Mouse (Mus musculus) limb, embryonic 15.5 days (tissue): ENCODE results near the gene Gm14147. TPM values are rescaled to one million over a fixed set of nuclear protein-coding genes. Genes with fewer than 3 reads are reported as not detected.
"Not testable (repeated sequence)": the region's sequence is repeated elsewhere in the genome, so short reads cannot be mapped to it uniquely, and the experiment has no call there.

Experiments
- ATAC-seq: fragments of 200-750 bp; cut with Nextera tagmentation; 2 replicates; pipeline ENCODE4 v1.8.0; 2017; ENCODE audit warnings: low read depth, moderate TSS enrichment; ENCODE audit not compliant: insufficient number of reproducible peaks, low FRiP score, low TSS enrichment
- H3K27ac ChIP-seq: fragments of 300-500 bp; sonication (generic); 2 replicates; pipeline ENCODE4 v1.5.1; 2015; ENCODE audit warnings: moderate library complexity, mild to moderate bottlenecking, inconsistent platforms
- H3K27me3 ChIP-seq: fragments of 300-500 bp; sonication (generic); 2 replicates; pipeline ENCODE4 v1.6.1; 2015; ENCODE audit warnings: inconsistent platforms
- H3K36me3 ChIP-seq: fragments of 300-500 bp; sonication (generic); 2 replicates; pipeline ENCODE4 v1.6.1; 2015; ENCODE audit warnings: inconsistent platforms
- H3K4me1 ChIP-seq: fragments of 300-500 bp; sonication (generic); 2 replicates; pipeline ENCODE4 v1.6.1; 2015; ENCODE audit warnings: inconsistent platforms
- H3K4me2 ChIP-seq: fragments of 300-500 bp; sonication (generic); 2 replicates; pipeline ENCODE4 v1.6.1; 2015; ENCODE audit warnings: mild to moderate bottlenecking, inconsistent platforms
- H3K4me3 ChIP-seq: fragments of 300-500 bp; sonication (generic); 2 replicates; pipeline ENCODE4 v1.5.1; 2015; ENCODE audit warnings: mild to moderate bottlenecking, inconsistent platforms
- H3K9ac ChIP-seq: fragments of 300-500 bp; sonication (generic); 2 replicates; pipeline ENCODE4 v1.6.1; 2015; ENCODE audit warnings: inconsistent platforms
- H3K9me3 ChIP-seq: fragments of 300-500 bp; sonication (generic); 2 replicates; pipeline ENCODE4 v1.6.1; 2016; ENCODE audit warnings: inconsistent platforms
- WGBS: fragments of 180-500 bp; shearing (Covaris S2); methylation state at CpG from one replicate; pipeline ENCODE4 v1.1.7; 2015; 5-methylcytosine and 5-hydroxymethylcytosine counted together
- polyA plus RNA-seq: library from polyadenylated mRNA; unstranded; fragments of >200 nt; fragmentation: Nextera tagmentation; extraction: Ambion mirVana; gene quantifications from 2 replicates; pipeline ENCODE4 v1.2.1, GENCODE M21; 2015

Gene Gm14147
- not detected in 2 replicates for polyA plus RNA-seq

DNA sequence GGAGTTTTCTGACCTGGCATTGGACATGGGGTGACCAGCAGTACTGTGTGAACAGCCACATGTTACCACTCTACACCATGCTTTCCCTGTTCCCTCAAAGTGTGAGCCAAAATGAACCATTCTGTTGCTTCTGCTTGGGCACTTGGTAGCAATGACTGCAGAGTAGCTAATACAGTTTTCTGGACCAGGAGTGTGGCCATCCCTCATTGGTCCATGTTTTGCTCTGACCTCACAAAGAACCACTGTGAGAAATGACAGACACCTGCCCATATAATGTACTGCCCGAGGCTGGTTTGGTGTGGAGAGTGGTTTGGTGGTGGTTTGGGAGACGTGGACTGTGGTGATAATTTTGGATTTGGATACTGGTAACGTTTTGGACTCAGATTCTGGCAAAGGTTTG, at the start of gene Gm14147:
Gene Gm14147 (plus strand): TSS at position 301 of the 400 bp plus-strand sequence.
- not testable (repeated sequence) for H3K27me3 ChIP-seq, H3K4me2 ChIP-seq, H3K9me3 ChIP-seq, H3K4me3 ChIP-seq, H3K36me3 ChIP-seq, H3K9ac ChIP-seq, ATAC-seq, H3K27ac ChIP-seq, H3K4me1 ChIP-seq
- WGBS = no CpG with 5 or more reads among the region's 3 CpGs

DNA sequence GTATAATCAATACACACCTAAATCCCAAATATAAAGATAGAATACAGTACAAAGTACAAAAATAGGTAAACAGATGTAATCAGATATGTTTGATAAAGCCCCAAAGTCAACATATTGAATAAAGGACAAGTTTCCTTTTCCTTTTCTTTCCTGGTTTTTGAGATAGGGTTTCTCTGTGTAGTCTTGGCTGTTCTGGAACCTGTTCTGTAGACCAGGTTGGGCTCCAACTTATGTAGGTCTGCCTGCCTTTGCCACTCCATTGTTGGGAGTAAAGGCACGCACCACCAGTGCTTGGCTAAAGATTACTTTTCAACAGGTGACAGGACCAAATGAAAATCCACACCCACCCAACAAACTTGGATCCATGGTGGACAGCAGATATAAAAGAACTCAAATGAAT, 41.4 kb upstream of the Gm14147 start:
- Histone ChIP-seq H3K4me2 (no peak overlapping the region), H3K4me1 (no peaks in the 10 kb centered on the region), H3K36me3 (no peaks in the 10 kb centered on the region), H3K9ac (no peak overlapping the region), H3K27me3 (no peaks in the 10 kb centered on the region), H3K27ac (no peak overlapping the region), H3K4me3 (no peak overlapping the region), H3K9me3 (no peaks in the 10 kb centered on the region)
- no peak for ATAC-seq
- 83% methylated on average over 1 of the region's 1 CpGs for WGBS

DNA sequence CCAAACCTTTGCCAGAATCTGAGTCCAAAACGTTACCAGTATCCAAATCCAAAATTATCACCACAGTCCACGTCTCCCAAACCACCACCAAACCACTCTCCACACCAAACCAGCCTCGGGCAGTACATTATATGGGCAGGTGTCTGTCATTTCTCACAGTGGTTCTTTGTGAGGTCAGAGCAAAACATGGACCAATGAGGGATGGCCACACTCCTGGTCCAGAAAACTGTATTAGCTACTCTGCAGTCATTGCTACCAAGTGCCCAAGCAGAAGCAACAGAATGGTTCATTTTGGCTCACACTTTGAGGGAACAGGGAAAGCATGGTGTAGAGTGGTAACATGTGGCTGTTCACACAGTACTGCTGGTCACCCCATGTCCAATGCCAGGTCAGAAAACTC, 5.8 kb upstream of the Gm14147 start, which contains the start of gene Gm14151:
Gene Gm14151 (minus strand): TSS at position 101 of the 400 bp plus-strand sequence.
- no CpG with 5 or more reads among the region's 3 CpGs for WGBS
- H3K4me2 ChIP-seq, H3K9ac ChIP-seq, H3K4me3 ChIP-seq, H3K27ac ChIP-seq, H3K9me3 ChIP-seq, H3K4me1 ChIP-seq, H3K36me3 ChIP-seq, H3K27me3 ChIP-seq, ATAC-seq: not testable (repeated sequence)

Other genes starting within 250 kb of the Gm14147 start
- 75.3 and 78.8 TPM in 2 replicates for gene Abhd12, start 193.5 kb upstream of the Gm14147 start, polyA plus RNA-seq
- gene Gins1, start 192.8 kb upstream of the Gm14147 start, polyA plus RNA-seq = 28.9 and 29.1 TPM in 2 replicates
- gene Ninl, start 58.9 kb upstream of the Gm14147 start, polyA plus RNA-seq = 5.7 and 6.1 TPM in 2 replicates
- gene Nanp, start 58.8 kb upstream of the Gm14147 start, polyA plus RNA-seq = 43.8 and 45.2 TPM in 2 replicates
- not detected in 2 replicates for gene Gm14151, start 5.9 kb upstream of the Gm14147 start, polyA plus RNA-seq